Mouse (Mus musculus) layer of hippocampus, adult 8-10 months (tissue): ENCODE data around the gene Zfp13. TPM values are rescaled to one million over a fixed set of nuclear protein-coding genes. Genes with fewer than 3 reads are reported as not detected.
A peak's percentile ranks its signal among the peaks of the same experiment; 100 is the strongest.
"Not testable (repeated sequence)": the region's sequence is repeated elsewhere in the genome, so short reads cannot be mapped to it uniquely, and the experiment has no call there.

Experiments
- DNase-seq, 2 experiments: peaks; one replicate each; pipeline ENCODE4 v3.0.0; 2022; ENCODE audit warnings: low spot score in 2 of 2
- total RNA-seq, 4 experiments: library from RNA; stranded (reverse); gene quantifications; 2 replicates each; pipeline ENCODE4 v1.2.4; 2022

The Zfp13 gene
- 10 to 100 TPM; 28.9 to 32.6 (median 31.6) TPM for total RNA-seq

GRCm38 (mm10) chr17:23598582-23599552 lies at the start of gene Zfp13:
Gene Zfp13 (minus strand): TSS chr17:23599487.
- peak; percentile 70 to 76 for DNase-seq

DNA sequence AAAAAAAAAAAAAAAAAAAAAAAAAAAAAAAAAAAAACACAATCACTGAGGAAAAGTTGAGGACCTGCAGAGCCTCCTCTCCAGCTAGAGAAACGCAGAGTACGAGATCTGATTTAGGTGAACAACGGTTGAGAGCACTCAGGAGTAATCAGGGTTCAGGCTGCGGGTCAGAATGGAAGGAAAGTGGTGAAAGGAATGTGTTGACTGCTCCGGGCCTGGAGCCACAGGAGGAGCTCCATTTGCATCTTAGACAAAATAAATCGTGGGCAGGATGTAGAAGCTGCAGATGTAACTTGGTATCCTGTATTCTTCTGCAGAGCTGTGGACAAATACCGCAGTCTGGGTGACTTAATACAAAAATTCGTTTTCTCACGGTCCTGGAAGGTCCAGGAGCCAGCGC lies 46.6 kb upstream of the Zfp13 start:
- DNase-seq: no peak

- DNase-seq: no peak
These were observed 45.6 kb upstream of the Zfp13 start, which contains the start of gene Mmp25 for GRCm38 (mm10) chr17:23644613-23645495. Gene Mmp25 (minus strand): TSS chr17:23645277.

- DNase-seq: no peak
These were observed 32.0 kb upstream of the Zfp13 start for GRCm38 (mm10) chr17:23631241-23631640.

DNA sequence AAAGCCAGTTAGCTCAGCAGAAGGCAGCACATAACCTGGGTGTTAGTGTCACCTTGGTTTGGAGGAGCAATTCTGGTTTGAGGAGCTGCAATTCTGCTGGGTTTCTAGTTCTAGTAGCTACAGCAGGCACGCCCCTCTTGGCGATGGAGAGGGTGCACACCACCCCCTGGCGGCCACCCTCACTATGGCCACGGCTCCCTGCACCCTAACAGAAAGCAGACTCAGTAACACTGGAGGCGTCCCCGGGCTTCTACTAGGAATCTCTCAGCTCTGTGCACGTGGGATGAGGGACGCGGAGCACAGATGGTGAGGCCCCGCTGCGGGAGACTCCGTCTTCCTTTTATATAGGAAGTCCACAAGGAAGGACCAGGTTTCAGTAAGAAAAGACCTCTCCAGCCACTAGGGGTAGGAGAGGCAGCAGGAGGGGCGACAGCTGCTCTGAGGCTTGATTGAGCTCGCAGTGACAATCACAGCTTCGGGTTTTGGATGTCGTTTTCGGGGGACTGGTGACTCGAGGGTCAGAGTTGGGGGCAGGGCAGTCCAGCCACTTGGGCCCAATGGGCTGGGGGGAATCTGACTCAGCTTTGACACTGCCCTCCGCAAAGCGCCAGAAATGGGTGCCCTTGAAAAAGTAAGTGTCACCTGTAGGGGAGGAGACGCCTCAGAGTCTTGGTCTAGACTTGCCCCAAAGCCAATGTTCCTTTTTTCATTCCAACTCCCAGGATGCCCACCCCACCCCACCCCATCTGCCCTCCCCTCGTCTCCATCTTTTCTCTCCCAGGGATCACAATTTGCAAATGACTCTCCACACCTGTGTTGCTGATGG lies 31.1 kb upstream of the Zfp13 start:
- peak; percentile 69 to 86 for DNase-seq

DNA sequence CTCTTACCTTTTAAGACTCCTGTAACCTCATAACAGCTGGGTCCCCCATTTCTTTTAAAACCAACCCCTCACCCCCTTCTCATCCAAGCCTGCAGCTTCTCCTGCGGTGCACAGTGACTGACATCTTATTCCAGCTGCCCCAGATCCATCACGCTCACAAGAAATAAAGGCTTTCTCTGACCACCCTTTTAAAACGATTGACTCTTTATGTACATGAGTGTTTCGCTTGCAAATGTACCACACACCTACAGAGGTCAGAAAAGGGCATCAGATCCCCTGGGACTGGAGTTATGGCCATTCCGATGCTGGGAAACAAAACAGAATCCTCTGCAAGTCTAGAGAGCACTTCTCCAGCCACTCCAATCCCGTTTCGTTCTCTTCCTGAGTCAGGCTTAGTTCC lies 28.5 kb upstream of the Zfp13 start:
- no peak for DNase-seq

- DNase-seq: no peak
These were observed 21.1 kb upstream of the Zfp13 start for GRCm38 (mm10) chr17:23620351-23620750.

- no peak for DNase-seq
These were observed 17.8 kb upstream of the Zfp13 start for GRCm38 (mm10) chr17:23617087-23617486.

GRCm38 (mm10) chr17:23610361-23610800 lies 11.1 kb upstream of the Zfp13 start:
- peak in 1 of 2 experiments; percentile 24 for DNase-seq

DNA sequence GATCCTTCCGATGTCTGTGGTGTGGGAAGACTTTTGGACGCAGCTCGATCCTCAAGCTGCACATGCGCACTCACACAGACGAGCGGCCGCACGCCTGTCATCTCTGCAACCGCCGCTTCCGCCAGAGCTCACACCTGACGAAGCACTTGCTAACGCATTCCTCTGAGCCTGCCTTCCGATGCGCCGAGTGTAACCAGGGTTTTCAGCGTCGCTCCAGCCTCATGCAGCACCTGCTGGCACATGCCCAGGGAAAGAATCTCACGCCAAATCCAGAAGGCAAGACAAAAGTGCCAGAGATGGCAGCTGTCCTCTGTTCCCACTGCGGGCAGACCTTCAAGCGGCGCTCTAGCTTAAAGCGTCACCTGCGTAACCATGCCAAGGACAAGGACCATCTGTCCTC lies 10.3 kb upstream of the Zfp13 start:
- DNase-seq: peak in 1 of 2 experiments; percentile 16

DNA sequence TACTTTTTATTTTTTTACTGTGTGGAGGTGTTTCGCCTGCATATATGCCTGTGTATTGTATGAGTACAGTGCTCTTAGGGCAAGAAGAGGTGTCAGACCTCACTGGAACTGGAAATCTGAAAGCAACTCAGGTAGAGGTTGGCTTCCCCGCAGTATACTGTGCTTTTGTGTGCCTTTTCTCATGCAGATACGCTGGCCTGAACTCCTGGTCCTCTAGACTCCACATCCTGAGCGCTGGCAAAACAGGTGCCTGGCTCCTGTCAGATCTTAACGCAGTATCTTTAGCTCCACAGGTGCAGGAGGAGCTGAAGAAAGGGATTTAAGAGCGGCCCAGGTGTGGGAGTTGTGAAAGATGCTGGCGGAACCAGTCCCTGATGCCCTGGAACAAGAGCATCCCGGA lies 5.9 kb upstream of the Zfp13 start:
- DNase-seq: no peak

- DNase-seq: no peak
These were observed 5.1 kb upstream of the Zfp13 start for GRCm38 (mm10) chr17:23604394-23604793.

- DNase-seq: no peak
These were observed 4.3 kb upstream of the Zfp13 start for GRCm38 (mm10) chr17:23603542-23603941.

DNA sequence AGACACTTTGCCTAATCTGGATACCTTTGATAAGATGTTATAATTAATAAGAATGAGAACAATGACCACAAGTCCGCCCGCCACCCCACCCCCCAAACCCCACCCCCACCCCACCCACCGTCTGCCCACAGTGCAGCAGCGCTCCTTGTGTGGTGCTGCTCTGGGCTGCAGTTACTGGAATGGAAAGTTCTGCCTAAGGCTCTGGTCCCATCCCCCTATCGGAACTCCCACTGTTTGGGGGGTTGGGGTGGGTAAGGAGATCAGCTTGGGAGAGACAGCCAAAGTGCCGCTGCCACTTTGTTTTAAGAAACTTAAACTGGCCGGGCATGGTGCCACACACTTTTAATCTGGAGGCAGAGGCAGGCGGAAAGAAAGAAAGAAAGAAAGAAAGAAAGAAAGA lies 3.8 kb upstream of the Zfp13 start:
- DNase-seq: no peak

- DNase-seq: no peak
These were observed 2.7 kb upstream of the Zfp13 start for GRCm38 (mm10) chr17:23601836-23602585.

- no peak for DNase-seq
These were observed 1.6 kb upstream of the Zfp13 start, which contains the start of gene Zscan10 for GRCm38 (mm10) chr17:23600641-23601622. Gene Zscan10 (plus strand): TSS chr17:23600856.

DNA sequence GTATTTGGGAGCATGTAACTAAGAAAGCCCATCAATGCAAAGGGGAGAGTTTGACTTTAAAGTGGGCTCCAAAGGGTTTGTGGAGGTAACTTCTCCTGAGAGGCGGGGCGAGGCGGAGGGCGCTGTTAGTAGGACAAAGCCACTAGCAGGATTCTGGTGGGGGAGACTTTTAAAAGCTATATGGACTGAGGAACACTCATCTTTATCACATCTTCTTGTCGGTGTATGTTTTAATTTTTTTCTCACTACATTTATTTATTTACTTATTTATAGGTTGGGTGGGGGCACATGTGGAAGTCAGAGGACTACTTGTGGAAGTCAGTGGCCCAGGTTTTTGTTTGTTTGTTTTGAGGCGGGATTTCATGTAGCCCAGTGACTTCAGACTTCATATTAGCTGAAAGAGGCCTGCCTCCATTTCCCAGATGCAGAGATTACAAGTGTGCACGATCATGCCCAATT lies 347 bp upstream of the Zfp13 start:
- no peak for DNase-seq

- DNase-seq: not testable (repeated sequence)
These were observed 4.1 kb downstream of the Zfp13 start for GRCm38 (mm10) chr17:23595139-23595538.

DNA sequence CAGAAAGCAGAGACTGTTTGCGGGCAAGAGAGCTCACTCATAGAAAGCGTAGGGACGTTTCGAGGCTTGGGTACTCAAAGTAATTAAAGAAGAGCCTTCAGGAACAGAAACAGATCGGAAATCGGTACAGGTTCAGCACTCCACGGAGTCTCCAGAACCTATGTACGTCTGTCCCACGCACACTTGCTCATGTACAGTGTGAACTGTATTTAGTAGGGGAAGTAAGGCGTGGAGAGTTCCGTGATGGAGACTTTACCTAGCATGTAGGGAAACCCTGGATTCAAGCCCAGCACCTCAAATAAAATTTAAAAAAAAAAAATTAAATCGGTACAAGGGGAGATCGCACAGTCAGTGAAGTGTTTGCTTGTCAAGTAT lies 6.4 kb downstream of the Zfp13 start:
- no peak for DNase-seq
